Mouse (Mus musculus) frontal cortex, adult (tissue): Measurements from ENCODE around the gene Usp5.
A peak's percentile ranks its signal among the peaks of the same experiment; 100 is the strongest.
"Not testable (repeated sequence)": the region's sequence is repeated elsewhere in the genome, so short reads cannot be mapped to it uniquely, and the experiment has no call there.

Experiments used
- ATAC-seq: cut with Nextera tagmentation; 2 replicates; pipeline ENCODE4 v1.9.2; 2017; ENCODE audit warnings: mild to moderate bottlenecking, moderate library complexity, mixed read lengths; ENCODE audit not compliant: low TSS enrichment

Gene Usp5

GRCm38 (mm10) chr6:124811701-124812560, 17.4 kb downstream of the Usp5 start:
- no peak for ATAC-seq

- ATAC-seq, result no peak
These were observed 17.9 kb downstream of the Usp5 start for GRCm38 (mm10) chr6:124811403-124811665.

GRCm38 (mm10) chr6:124810566-124811402, 18.5 kb downstream of the Usp5 start:
- ATAC-seq, result not testable (repeated sequence)

GRCm38 (mm10) chr6:124809775-124810538, 19.3 kb downstream of the Usp5 start:
- no peak for ATAC-seq

- no peak for ATAC-seq
These were observed 20.1 kb downstream of the Usp5 start for GRCm38 (mm10) chr6:124809052-124809774.

GRCm38 (mm10) chr6:124808358-124809012, 20.8 kb downstream of the Usp5 start, which contains the start of gene Spsb2:
Spsb2 (plus strand) TSS chr6:124808661.
- no peak for ATAC-seq

- no peak for ATAC-seq
These were observed 21.3 kb downstream of the Usp5 start for GRCm38 (mm10) chr6:124807986-124808357.

- ATAC-seq, result peak; percentile 48
These were observed 21.9 kb downstream of the Usp5 start for GRCm38 (mm10) chr6:124807366-124807765.

GRCm38 (mm10) chr6:124806446-124807140, 22.7 kb downstream of the Usp5 start:
- ATAC-seq, result no peak

- peak; percentile 80 for ATAC-seq
These were observed 23.7 kb downstream of the Usp5 start for GRCm38 (mm10) chr6:124805341-124806321.

GRCm38 (mm10) chr6:124804341-124804740, 24.9 kb downstream of the Usp5 start:
- ATAC-seq, result no peak

- not testable (repeated sequence) for ATAC-seq
These were observed 25.6 kb downstream of the Usp5 start for GRCm38 (mm10) chr6:124803691-124804090.

- no peak for ATAC-seq
These were observed 26.2 kb downstream of the Usp5 start for GRCm38 (mm10) chr6:124803061-124803460.

GRCm38 (mm10) chr6:124802400-124802799, 26.9 kb downstream of the Usp5 start:
- not testable (repeated sequence) for ATAC-seq

GRCm38 (mm10) chr6:124796200-124796599, 33.1 kb downstream of the Usp5 start:
- no peak for ATAC-seq

- no peak for ATAC-seq
These were observed 33.5 kb downstream of the Usp5 start for GRCm38 (mm10) chr6:124795781-124796180.

GRCm38 (mm10) chr6:124791911-124792310, 37.4 kb downstream of the Usp5 start:
- no peak for ATAC-seq

GRCm38 (mm10) chr6:124790121-124790520, 39.2 kb downstream of the Usp5 start:
- no peak for ATAC-seq

GRCm38 (mm10) chr6:124789519-124789918, 39.8 kb downstream of the Usp5 start:
- ATAC-seq, result no peak
